Mouse (Mus musculus) bone marrow, adult 2 months (tissue): ENCODE results near the gene E130114P18Rik.

Experiments used
- CTCF ChIP-seq: fragments of 200-500 bp; IDR thresholded peaks from 2 replicates; pipeline ENCODE4 v1.5.1; 2011; ENCODE audit warnings: low read length, control low read depth; ENCODE audit not compliant: control insufficient read depth, insufficient read depth
- POLR2A ChIP-seq: fragments of 200-500 bp; IDR thresholded peaks from 2 replicates; pipeline ENCODE4 v1.6.1; 2011; ENCODE audit warnings: low read depth, mild to moderate bottlenecking, control low read depth, low read length, borderline replicate concordance; ENCODE audit not compliant: control insufficient read depth

GRCm38 (mm10) chr4:97564199-97564598, 213.7 kb downstream of the E130114P18Rik start:
- TF ChIP-seq POLR2A (no peak), CTCF (no peak)
